Mouse (Mus musculus): ENCODE results near the gene Sebox. TPM values are rescaled to one million over a fixed set of nuclear protein-coding genes. Genes with fewer than 3 reads are reported as not detected.
A peak's percentile ranks its signal among the peaks of the same experiment; 100 is the strongest.

Sebox gene
- polyA plus RNA-seq, 1 experiment from 2014 or later = not detected

- Histone ChIP-seq H3K4me2 (peak overlapping the region; percentile 83), H3K9me3 (replicated peaks) (no peaks in the 10 kb centered on the region), H3K36me3 (peaks cover 33% of the 10 kb centered on the region), H3K4me3 (peak overlapping the region; percentile 94), H3K4me1 (replicated peaks) (peaks cover 22% of the 10 kb centered on the region), H3K9ac (peak overlapping the region; percentile 77), H3K27ac (peak overlapping the region; percentile 89), H3K27me3 (no peaks in the 10 kb centered on the region)
- WGBS = 2% methylated on average over 14 of the region's 14 CpGs
- no peak for ATAC-seq (replicated peaks; ENCODE audit: insufficient number of reproducible peaks, insufficient read depth, low FRiP score, low read depth)
Observed at GRCm38 (mm10) chr11:78536690-78537084, 33.4 kb downstream of the Sebox start.

- Histone ChIP-seq H3K9ac (no peak overlapping the region), H3K27ac (no peak overlapping the region), H3K4me3 (no peak overlapping the region), H3K4me1 (replicated peaks) (peaks cover 11% of the 10 kb centered on the region), H3K4me2 (no peak overlapping the region), H3K27me3 (no peaks in the 10 kb centered on the region), H3K9me3 (replicated peaks) (no peaks in the 10 kb centered on the region), H3K36me3 (peaks cover 52% of the 10 kb centered on the region)
- ATAC-seq (replicated peaks; ENCODE audit: insufficient number of reproducible peaks, insufficient read depth, low FRiP score, low read depth) = no peak
- WGBS = 80% methylated on average over 3 of the region's 3 CpGs
Observed at GRCm38 (mm10) chr11:78540358-78540757, 37.1 kb downstream of the Sebox start.

- no peak overlapping the region for H3K9ac ChIP-seq
- no peak overlapping the region for H3K4me2 ChIP-seq
- H3K36me3 ChIP-seq = peaks cover 38% of the 10 kb centered on the region
- ATAC-seq (replicated peaks; ENCODE audit: insufficient number of reproducible peaks, insufficient read depth, low FRiP score, low read depth) = no peak
- no peak overlapping the region for H3K4me3 ChIP-seq
- H3K9me3 ChIP-seq (replicated peaks) = no peaks in the 10 kb centered on the region
- H3K27ac ChIP-seq = no peak overlapping the region
- WGBS = 92% methylated on average over 7 of the region's 7 CpGs
- peaks cover 13% of the 10 kb centered on the region for H3K4me1 ChIP-seq (replicated peaks)
- H3K27me3 ChIP-seq = no peaks in the 10 kb centered on the region
Observed at GRCm38 (mm10) chr11:78544449-78545111, 41.3 kb downstream of the Sebox start.

GRCm38 (mm10) chr11:78545181-78545580 lies 41.9 kb downstream of the Sebox start:
- no peak overlapping the region for H3K9ac ChIP-seq
- H3K36me3 ChIP-seq = peaks cover 32% of the 10 kb centered on the region
- no peaks in the 10 kb centered on the region for H3K27me3 ChIP-seq
- H3K4me3 ChIP-seq = no peak overlapping the region
- H3K27ac ChIP-seq = no peak overlapping the region
- WGBS = 60% methylated on average over 8 of the region's 8 CpGs
- H3K4me1 ChIP-seq (replicated peaks) = peaks cover 17% of the 10 kb centered on the region
- no peaks in the 10 kb centered on the region for H3K9me3 ChIP-seq (replicated peaks)
- no peak overlapping the region for H3K4me2 ChIP-seq
- ATAC-seq (replicated peaks; ENCODE audit: insufficient number of reproducible peaks, insufficient read depth, low FRiP score, low read depth) = no peak

- 71% methylated on average over 2 of the region's 2 CpGs for WGBS
- Histone ChIP-seq H3K4me1 (replicated peaks) (peaks cover 21% of the 10 kb centered on the region), H3K36me3 (peaks cover 12% of the 10 kb centered on the region)
Observed at GRCm38 (mm10) chr11:78547718-78548460, 44.6 kb downstream of the Sebox start.

GRCm38 (mm10) chr11:78549491-78549987 lies 46.3 kb downstream of the Sebox start:
- Histone ChIP-seq H3K9ac (peak overlapping the region; percentile 68), H3K4me2 (peak overlapping the region; percentile 88), H3K27me3 (no peaks in the 10 kb centered on the region), H3K36me3 (no peaks in the 10 kb centered on the region; the same call in 1 of the 2 replicates), H3K27ac (no peak overlapping the region), H3K4me3 (peak overlapping the region; percentile 69), H3K9me3 (replicated peaks) (no peaks in the 10 kb centered on the region), H3K4me1 (replicated peaks) (peaks cover 21% of the 10 kb centered on the region)
- ATAC-seq (replicated peaks; ENCODE audit: insufficient number of reproducible peaks, insufficient read depth, low FRiP score, low read depth) = no peak
- 8% methylated on average over 5 of the region's 5 CpGs for WGBS

More at GRCm38 (mm10) chr11:78547718-78548460, 44.6 kb downstream of the Sebox start:
- Histone ChIP-seq H3K27me3 (no peaks in the 10 kb centered on the region), H3K27ac (no peak overlapping the region), H3K4me2 (no peak overlapping the region), H3K9ac (no peak overlapping the region), H3K4me3 (no peak overlapping the region), H3K9me3 (replicated peaks) (no peaks in the 10 kb centered on the region)
- ATAC-seq (replicated peaks; ENCODE audit: insufficient number of reproducible peaks, insufficient read depth, low FRiP score, low read depth) = no peak

GRCm38 (mm10) chr11:78550168-78551058 lies 47.2 kb downstream of the Sebox start, which contains the start of gene Tmem97:
Gene Tmem97, minus strand, starts transcription at chr11:78550777.
- H3K27me3 ChIP-seq = no peaks in the 10 kb centered on the region
- peak within 1 kb of the TSS; percentile 88 for H3K4me2 ChIP-seq
- peak within 1 kb of the TSS; percentile 63 for H3K27ac ChIP-seq
- H3K4me3 ChIP-seq = peak within 1 kb of the TSS; percentile 69
- WGBS = under 1% methylated on average over 60 of the region's 60 CpGs
- peak within 1 kb of the TSS; percentile 68 for H3K9ac ChIP-seq
- H3K4me1 ChIP-seq (replicated peaks) = peaks cover 27% of the 10 kb centered on the region
- ATAC-seq (replicated peaks; ENCODE audit: insufficient number of reproducible peaks, insufficient read depth, low FRiP score, low read depth) = peak; percentile 100
- H3K36me3 ChIP-seq = no peaks in the 10 kb centered on the region; the same call in 1 of the 2 replicates
- no peaks in the 10 kb centered on the region for H3K9me3 ChIP-seq (replicated peaks)

GRCm38 (mm10) chr11:78551059-78551398 lies 47.8 kb downstream of the Sebox start:
- H3K9me3 ChIP-seq (replicated peaks) = no peaks in the 10 kb centered on the region
- H3K4me2 ChIP-seq = peak overlapping the region; percentile 88
- 0 out of 2 replicates have a peak overlapping the region, but pooled peaks have one; percentile 42 for H3K9ac ChIP-seq
- peak overlapping the region; percentile 69 for H3K4me3 ChIP-seq
- peak; percentile 2; the same call in 1 of the 2 replicates for ATAC-seq (replicated peaks; ENCODE audit: insufficient number of reproducible peaks, insufficient read depth, low FRiP score, low read depth)
- H3K27me3 ChIP-seq = no peaks in the 10 kb centered on the region
- H3K27ac ChIP-seq = 0 out of 2 replicates have a peak overlapping the region, but pooled peaks have one; percentile 32
- no peaks in the 10 kb centered on the region for H3K36me3 ChIP-seq
- WGBS = 35% methylated on average over 6 of the region's 6 CpGs
- H3K4me1 ChIP-seq (replicated peaks) = peaks cover 32% of the 10 kb centered on the region

Other genes with a start within 250 kb of the Sebox start
- 63.9 and 71.9 TPM in 2 replicates for gene 2610507B11Rik, start 241.7 kb upstream of the Sebox start, polyA plus RNA-seq (2015; fragmentation: Nextera tagmentation; extraction: Ambion mirVana)
- 0.23 and 0.38 TPM in 2 replicates for gene BC030499, start 212.6 kb upstream of the Sebox start, polyA plus RNA-seq (2015; fragmentation: Nextera tagmentation; extraction: Ambion mirVana)
- 21.6 and 30.9 TPM in 2 replicates for gene Spag5, start 201.9 kb upstream of the Sebox start, polyA plus RNA-seq (2015; fragmentation: Nextera tagmentation; extraction: Ambion mirVana)
- gene Aldoc, start 180.5 kb upstream of the Sebox start, polyA plus RNA-seq (2015; fragmentation: Nextera tagmentation; extraction: Ambion mirVana) = 20.6 and 28.6 TPM in 2 replicates
- gene Pigs, start 175.0 kb upstream of the Sebox start, polyA plus RNA-seq (2015; fragmentation: Nextera tagmentation; extraction: Ambion mirVana) = 46.1 and 62.4 TPM in 2 replicates
- 31.0 and 43.3 TPM in 2 replicates for gene Unc119, start 160.0 kb upstream of the Sebox start, polyA plus RNA-seq (2015; fragmentation: Nextera tagmentation; extraction: Ambion mirVana)
- gene Foxn1, start 116.9 kb upstream of the Sebox start, polyA plus RNA-seq (2015; fragmentation: Nextera tagmentation; extraction: Ambion mirVana) = 0.78 and 8.9 TPM in 2 replicates
- gene Slc13a2, start 81.2 kb upstream of the Sebox start, polyA plus RNA-seq (2015; fragmentation: Nextera tagmentation; extraction: Ambion mirVana) = 0.08 TPM in 1 of 2 replicates, not detected in the other
- gene Slc46a1, start 37.8 kb upstream of the Sebox start, polyA plus RNA-seq (2015; fragmentation: Nextera tagmentation; extraction: Ambion mirVana) = 6.5 and 7.5 TPM in 2 replicates
- 0.15 and 0.60 TPM in 2 replicates for gene Sarm1, start 5.7 kb upstream of the Sebox start, polyA plus RNA-seq (2015; fragmentation: Nextera tagmentation; extraction: Ambion mirVana)
- 1.3 and 4.7 TPM in 2 replicates for gene Vtn, start 4.4 kb upstream of the Sebox start, polyA plus RNA-seq (2015; fragmentation: Nextera tagmentation; extraction: Ambion mirVana)
- 36.3 and 37.8 TPM in 2 replicates for gene Tmem199, start 8.7 kb downstream of the Sebox start, polyA plus RNA-seq (2015; fragmentation: Nextera tagmentation; extraction: Ambion mirVana)
- 157 and 162 TPM in 2 replicates for gene Poldip2, start 8.7 kb downstream of the Sebox start, polyA plus RNA-seq (2015; fragmentation: Nextera tagmentation; extraction: Ambion mirVana)
- 63.7 and 73.0 TPM in 2 replicates for gene Tnfaip1, start 32.9 kb downstream of the Sebox start, polyA plus RNA-seq (2015; fragmentation: Nextera tagmentation; extraction: Ambion mirVana)
- 97.5 and 106 TPM in 2 replicates for gene Ift20, start 32.9 kb downstream of the Sebox start, polyA plus RNA-seq (2015; fragmentation: Nextera tagmentation; extraction: Ambion mirVana)
- 43.8 and 48.7 TPM in 2 replicates for gene Tmem97, start 47.3 kb downstream of the Sebox start, polyA plus RNA-seq (2015; fragmentation: Nextera tagmentation; extraction: Ambion mirVana)
- gene Nlk, start 193.9 kb downstream of the Sebox start, polyA plus RNA-seq (2015; fragmentation: Nextera tagmentation; extraction: Ambion mirVana) = 10.8 and 13.6 TPM in 2 replicates
- gene Ccnq, start 248.3 kb downstream of the Sebox start, polyA plus RNA-seq (2015; fragmentation: Nextera tagmentation; extraction: Ambion mirVana) = 23.8 and 27.7 TPM in 2 replicates

Measured in heart, embryonic 15.5 days (tissue).